Mouse (Mus musculus) heart, embryonic 15.5 days (tissue): ENCODE measurements around the gene Olfr478. TPM values are rescaled to one million over a fixed set of nuclear protein-coding genes. Genes with fewer than 3 reads are reported as not detected.
"Not testable (repeated sequence)": the region's sequence is repeated elsewhere in the genome, so short reads cannot be mapped to it uniquely, and the experiment has no call there.

ENCODE experiments used
- ATAC-seq: fragments of 200-750 bp; cut with Nextera tagmentation; replicated peaks from 2 replicates; pipeline ENCODE4 v1.8.0; 2017; ENCODE audit warnings: low read depth, moderate TSS enrichment; ENCODE audit not compliant: insufficient number of reproducible peaks, insufficient read depth, low FRiP score
- H3K27ac ChIP-seq: fragments of 300-500 bp; sonication (generic); 2 replicates; pipeline ENCODE4 v1.5.1; 2015; ENCODE audit warnings: mild to moderate bottlenecking, inconsistent platforms
- H3K27me3 ChIP-seq: fragments of 300-500 bp; sonication (generic); 2 replicates; pipeline ENCODE4 v1.6.1; 2015; ENCODE audit warnings: inconsistent platforms
- H3K36me3 ChIP-seq: fragments of 300-500 bp; sonication (generic); 2 replicates; pipeline ENCODE4 v1.6.1; 2015; ENCODE audit warnings: mild to moderate bottlenecking, inconsistent platforms
- H3K4me1 ChIP-seq: fragments of 300-500 bp; sonication (generic); replicated peaks from 2 replicates; pipeline ENCODE4 v1.6.1; 2015; ENCODE audit warnings: inconsistent platforms
- H3K4me2 ChIP-seq: fragments of 300-500 bp; sonication (generic); 2 replicates; pipeline ENCODE4 v1.6.1; 2015; ENCODE audit warnings: inconsistent platforms, mild to moderate bottlenecking, moderate library complexity
- H3K4me3 ChIP-seq: fragments of 300-500 bp; sonication (generic); 2 replicates; pipeline ENCODE4 v1.5.1; 2015; ENCODE audit warnings: mild to moderate bottlenecking, inconsistent platforms
- H3K9ac ChIP-seq: fragments of 300-500 bp; sonication (generic); 2 replicates; pipeline ENCODE4 v1.6.1; 2015; ENCODE audit warnings: mild to moderate bottlenecking, inconsistent platforms
- H3K9me3 ChIP-seq: fragments of 300-500 bp; sonication (generic); replicated peaks from 2 replicates; pipeline ENCODE4 v1.6.1; 2016; ENCODE audit warnings: inconsistent platforms
- WGBS: fragments of 180-500 bp; shearing (Covaris S2); methylation state at CpG from one replicate; pipeline ENCODE4 v1.1.7; 2015; ENCODE audit warnings: mixed read lengths; 5-methylcytosine and 5-hydroxymethylcytosine counted together
- polyA plus RNA-seq: library from polyadenylated mRNA; unstranded; fragments of >200 nt; fragmentation: Nextera tagmentation; extraction: Ambion mirVana; gene quantifications from 2 replicates; pipeline ENCODE4 v1.2.1, GENCODE M21; 2015

The Olfr478 gene
- polyA plus RNA-seq = not detected in 2 replicates

GRCm38 (mm10) chr7:108033889-108034288 is at the start of gene Olfr478:
Gene Olfr478, minus strand, starts transcription at chr7:108033989.
- Histone ChIP-seq H3K36me3 (no peaks in the 10 kb centered on the region), H3K9ac (no peak within 1 kb of the TSS), H3K4me1 (no peaks in the 10 kb centered on the region), H3K9me3 (no peaks in the 10 kb centered on the region), H3K27me3 (no peaks in the 10 kb centered on the region), H3K27ac (no peak within 1 kb of the TSS), H3K4me2 (no peak within 1 kb of the TSS), H3K4me3 (no peak within 1 kb of the TSS)
- 62% methylated on average over 3 of the region's 3 CpGs for WGBS
- ATAC-seq = no peak

GRCm38 (mm10) chr7:108079555-108079954 is 45.8 kb upstream of the Olfr478 start, which contains the start of gene Olfr481:
Gene Olfr481, plus strand, starts transcription at chr7:108079855.
- no peak for ATAC-seq
- Histone ChIP-seq H3K9me3 (no peaks in the 10 kb centered on the region), H3K4me1 (no peaks in the 10 kb centered on the region)

GRCm38 (mm10) chr7:108067246-108067645 is 33.5 kb upstream of the Olfr478 start, which contains the start of gene Olfr480:
Gene Olfr480, minus strand, starts transcription at chr7:108067346.
- ATAC-seq = no peak
- H3K4me2 ChIP-seq = no peak within 1 kb of the TSS
- H3K27ac ChIP-seq = no peak within 1 kb of the TSS
- no peaks in the 10 kb centered on the region for H3K36me3 ChIP-seq
- no peak within 1 kb of the TSS for H3K9ac ChIP-seq
- WGBS = 67% methylated on average over 1 of the region's 1 CpGs
- no peaks in the 10 kb centered on the region; the same call in 1 of the 2 replicates for H3K9me3 ChIP-seq
- H3K4me3 ChIP-seq = no peak within 1 kb of the TSS
- H3K4me1 ChIP-seq = no peaks in the 10 kb centered on the region
- H3K27me3 ChIP-seq = no peaks in the 10 kb centered on the region

More at GRCm38 (mm10) chr7:108079555-108079954, 45.8 kb upstream of the Olfr478 start, which contains the start of gene Olfr481:
- Histone ChIP-seq H3K9ac (no peak within 1 kb of the TSS), H3K4me3 (no peak within 1 kb of the TSS), H3K27me3 (no peaks in the 10 kb centered on the region), H3K27ac (no peak within 1 kb of the TSS), H3K4me2 (no peak within 1 kb of the TSS), H3K36me3 (no peaks in the 10 kb centered on the region)

GRCm38 (mm10) chr7:108050393-108050792 is 16.6 kb upstream of the Olfr478 start, which contains the start of gene Olfr479:
Gene Olfr479, plus strand, starts transcription at chr7:108050693.
- Histone ChIP-seq H3K4me3 (no peak within 1 kb of the TSS), H3K9ac (no peak within 1 kb of the TSS), H3K27ac (no peak within 1 kb of the TSS), H3K4me1 (no peaks in the 10 kb centered on the region), H3K36me3 (no peaks in the 10 kb centered on the region), H3K9me3 (no peaks in the 10 kb centered on the region), H3K4me2 (no peak within 1 kb of the TSS), H3K27me3 (no peaks in the 10 kb centered on the region)
- ATAC-seq = no peak
- 82% methylated on average over 2 of the region's 2 CpGs for WGBS

- not testable (repeated sequence) for H3K27ac ChIP-seq, H3K27me3 ChIP-seq, ATAC-seq, H3K4me1 ChIP-seq, H3K9me3 ChIP-seq, H3K36me3 ChIP-seq, H3K9ac ChIP-seq, H3K4me2 ChIP-seq, H3K4me3 ChIP-seq
Measured at GRCm38 (mm10) chr7:108014256-108014655, 19.5 kb downstream of the Olfr478 start.

GRCm38 (mm10) chr7:107986393-107986792 is 47.4 kb downstream of the Olfr478 start, which contains the start of gene Olfr477:
Gene Olfr477, plus strand, starts transcription at chr7:107986693.
- Histone ChIP-seq H3K36me3 (no peaks in the 10 kb centered on the region), H3K9ac (no peak within 1 kb of the TSS), H3K4me1 (no peaks in the 10 kb centered on the region), H3K27me3 (no peaks in the 10 kb centered on the region), H3K4me2 (no peak within 1 kb of the TSS), H3K4me3 (no peak within 1 kb of the TSS), H3K27ac (no peak within 1 kb of the TSS), H3K9me3 (no peaks in the 10 kb centered on the region)
- 60% methylated on average over 2 of the region's 2 CpGs for WGBS
- no peak for ATAC-seq

Other genes starting within 250 kb of the Olfr478 start
- gene Ovch2, start 232.8 kb downstream of the Olfr478 start, polyA plus RNA-seq = not detected in 2 replicates
- not detected in 2 replicates for gene Olfr467, start 221.7 kb downstream of the Olfr478 start, polyA plus RNA-seq
- not detected in 2 replicates for gene Olfr469, start 208.4 kb downstream of the Olfr478 start, polyA plus RNA-seq
- not detected in 2 replicates for gene Olfr470, start 186.5 kb downstream of the Olfr478 start, polyA plus RNA-seq
- not detected in 2 replicates for gene Olfr472, start 136.1 kb downstream of the Olfr478 start, polyA plus RNA-seq
- not detected in 2 replicates for gene Olfr473, start 103.5 kb downstream of the Olfr478 start, polyA plus RNA-seq
- gene Olfr474, start 79.3 kb downstream of the Olfr478 start, polyA plus RNA-seq = not detected in 2 replicates
- not detected in 2 replicates for gene Olfr476, start 69.2 kb downstream of the Olfr478 start, polyA plus RNA-seq
- gene Olfr477, start 47.3 kb downstream of the Olfr478 start, polyA plus RNA-seq = not detected in 2 replicates
- not detected in 2 replicates for gene Olfr479, start 16.7 kb upstream of the Olfr478 start, polyA plus RNA-seq
- not detected in 2 replicates for gene Olfr480, start 33.4 kb upstream of the Olfr478 start, polyA plus RNA-seq
- gene Olfr481, start 45.9 kb upstream of the Olfr478 start, polyA plus RNA-seq = not detected in 2 replicates
- gene Olfr482, start 63.6 kb upstream of the Olfr478 start, polyA plus RNA-seq = 0.08 TPM in 1 of 2 replicates, not detected in the other
- not detected in 2 replicates for gene Olfr483, start 66.9 kb upstream of the Olfr478 start, polyA plus RNA-seq
- not detected in 2 replicates for gene Olfr484, start 93.5 kb upstream of the Olfr478 start, polyA plus RNA-seq
- gene Olfr485, start 125.9 kb upstream of the Olfr478 start, polyA plus RNA-seq = not detected in 2 replicates
- not detected in 2 replicates for gene Olfr486, start 138.8 kb upstream of the Olfr478 start, polyA plus RNA-seq
- not detected in 2 replicates for gene Olfr487, start 180.6 kb upstream of the Olfr478 start, polyA plus RNA-seq
- gene Olfr488, start 224.4 kb upstream of the Olfr478 start, polyA plus RNA-seq = not detected in 2 replicates